Mouse (Mus musculus): Measurements from ENCODE around the gene Vps72. TPM values are rescaled to one million over a fixed set of nuclear protein-coding genes. Genes with fewer than 3 reads are reported as not detected.

The Vps72 gene
- polyA plus RNA-seq (2015; fragmentation: Nextera tagmentation; extraction: Ambion mirVana), result 29.6 and 33.4 TPM in 2 replicates

- peak; percentile 54 for ATAC-seq (ENCODE audit: low read depth)
- Histone ChIP-seq H3K27me3 (ENCODE audit: control insufficient read depth, insufficient read depth, low read depth, low read length) (no peaks in the 10 kb centered on the region), H3K9me3 (replicated peaks; ENCODE audit: control insufficient read depth, low read length) (no peaks in the 10 kb centered on the region), H3K36me3 (ENCODE audit: control insufficient read depth, insufficient read depth) (no peaks in the 10 kb centered on the region), H3K4me1 (ENCODE audit: control insufficient read depth, low read depth, low read length) (peaks cover 22% of the 10 kb centered on the region), H3K27ac (ENCODE audit: low read length) (peak within 1 kb of the TSS; percentile 95), H3K4me2 (ENCODE audit: low read depth, low read length) (peak within 1 kb of the TSS; percentile 69), H3K9ac (ENCODE audit: low read depth, low read length) (peak within 1 kb of the TSS; percentile 91), H3K4me3 (ENCODE audit: low read depth, low read length) (peak within 1 kb of the TSS; percentile 86)
- WGBS (ENCODE audit: insufficient replicate concordance), result under 1% methylated on average over 54 of the region's 54 CpGs
Measured at GRCm38 (mm10) chr3:95110911-95111726, at the start of gene Vps72. Gene Vps72, plus strand, starts transcription at chr3:95111022.

GRCm38 (mm10) chr3:95063741-95064140 is 47.1 kb upstream of the Vps72 start:
- WGBS (ENCODE audit: insufficient replicate concordance), result 91% methylated on average over 4 of the region's 4 CpGs
- ATAC-seq (ENCODE audit: low read depth), result no peak
- Histone ChIP-seq H3K27me3 (ENCODE audit: control insufficient read depth, insufficient read depth, low read depth, low read length) (no peaks in the 10 kb centered on the region), H3K9ac (ENCODE audit: low read depth, low read length) (no peak overlapping the region), H3K4me3 (ENCODE audit: low read depth, low read length) (no peak overlapping the region), H3K36me3 (ENCODE audit: control insufficient read depth, insufficient read depth) (peaks cover 75% of the 10 kb centered on the region), H3K27ac (ENCODE audit: low read length) (no peak overlapping the region), H3K4me2 (ENCODE audit: low read depth, low read length) (no peak overlapping the region), H3K4me1 (ENCODE audit: control insufficient read depth, low read depth, low read length) (no peaks in the 10 kb centered on the region), H3K9me3 (replicated peaks; ENCODE audit: control insufficient read depth, low read length) (no peaks in the 10 kb centered on the region)

GRCm38 (mm10) chr3:95065553-95065952 is 45.3 kb upstream of the Vps72 start:
- no peaks in the 10 kb centered on the region for H3K9me3 ChIP-seq (replicated peaks; ENCODE audit: control insufficient read depth, low read length)
- no peak for ATAC-seq (ENCODE audit: low read depth)
- no peak overlapping the region for H3K27ac ChIP-seq (ENCODE audit: low read length)
- H3K36me3 ChIP-seq (ENCODE audit: control insufficient read depth, insufficient read depth), result peaks cover 76% of the 10 kb centered on the region
- H3K9ac ChIP-seq (ENCODE audit: low read depth, low read length), result no peak overlapping the region
- 89% methylated on average over 1 of the region's 1 CpGs for WGBS (ENCODE audit: insufficient replicate concordance)
- H3K4me3 ChIP-seq (ENCODE audit: low read depth, low read length), result no peak overlapping the region
- no peaks in the 10 kb centered on the region for H3K27me3 ChIP-seq (ENCODE audit: control insufficient read depth, insufficient read depth, low read depth, low read length)
- H3K4me1 ChIP-seq (ENCODE audit: control insufficient read depth, low read depth, low read length), result no peaks in the 10 kb centered on the region
- no peak overlapping the region for H3K4me2 ChIP-seq (ENCODE audit: low read depth, low read length)

GRCm38 (mm10) chr3:95066095-95066494 is 44.7 kb upstream of the Vps72 start:
- H3K36me3 ChIP-seq (ENCODE audit: control insufficient read depth, insufficient read depth), result peaks cover 76% of the 10 kb centered on the region
- no peak overlapping the region for H3K4me3 ChIP-seq (ENCODE audit: low read depth, low read length)
- no peak for ATAC-seq (ENCODE audit: low read depth)

GRCm38 (mm10) chr3:95066570-95066969 is 44.3 kb upstream of the Vps72 start:
- H3K4me3 ChIP-seq (ENCODE audit: low read depth, low read length), result no peak overlapping the region
- H3K4me2 ChIP-seq (ENCODE audit: low read depth, low read length), result no peak overlapping the region
- no peak overlapping the region for H3K27ac ChIP-seq (ENCODE audit: low read length)
- no peaks in the 10 kb centered on the region for H3K9me3 ChIP-seq (replicated peaks; ENCODE audit: control insufficient read depth, low read length)
- H3K27me3 ChIP-seq (ENCODE audit: control insufficient read depth, insufficient read depth, low read depth, low read length), result no peaks in the 10 kb centered on the region
- H3K36me3 ChIP-seq (ENCODE audit: control insufficient read depth, insufficient read depth), result peaks cover 77% of the 10 kb centered on the region
- ATAC-seq (ENCODE audit: low read depth), result no peak
- no peaks in the 10 kb centered on the region for H3K4me1 ChIP-seq (ENCODE audit: control insufficient read depth, low read depth, low read length)
- 74% methylated on average over 11 of the region's 11 CpGs for WGBS (ENCODE audit: insufficient replicate concordance)
- no peak overlapping the region for H3K9ac ChIP-seq (ENCODE audit: low read depth, low read length)

More at GRCm38 (mm10) chr3:95066095-95066494, 44.7 kb upstream of the Vps72 start:
- Histone ChIP-seq H3K4me1 (ENCODE audit: control insufficient read depth, low read depth, low read length) (no peaks in the 10 kb centered on the region), H3K9ac (ENCODE audit: low read depth, low read length) (no peak overlapping the region), H3K27ac (ENCODE audit: low read length) (no peak overlapping the region), H3K9me3 (replicated peaks; ENCODE audit: control insufficient read depth, low read length) (no peaks in the 10 kb centered on the region), H3K27me3 (ENCODE audit: control insufficient read depth, insufficient read depth, low read depth, low read length) (no peaks in the 10 kb centered on the region), H3K4me2 (ENCODE audit: low read depth, low read length) (no peak overlapping the region)
- 82% methylated on average over 6 of the region's 6 CpGs for WGBS (ENCODE audit: insufficient replicate concordance)

- H3K27ac ChIP-seq (ENCODE audit: low read length), result no peak overlapping the region
- H3K4me3 ChIP-seq (ENCODE audit: low read depth, low read length), result no peak overlapping the region
- no peak overlapping the region for H3K9ac ChIP-seq (ENCODE audit: low read depth, low read length)
- H3K9me3 ChIP-seq (replicated peaks; ENCODE audit: control insufficient read depth, low read length), result no peaks in the 10 kb centered on the region
- no peaks in the 10 kb centered on the region for H3K27me3 ChIP-seq (ENCODE audit: control insufficient read depth, insufficient read depth, low read depth, low read length)
- WGBS (ENCODE audit: insufficient replicate concordance), result 86% methylated on average over 2 of the region's 2 CpGs
- H3K4me1 ChIP-seq (ENCODE audit: control insufficient read depth, low read depth, low read length), result no peaks in the 10 kb centered on the region
- H3K4me2 ChIP-seq (ENCODE audit: low read depth, low read length), result no peak overlapping the region
- H3K36me3 ChIP-seq (ENCODE audit: control insufficient read depth, insufficient read depth), result peaks cover 56% of the 10 kb centered on the region
- no peak for ATAC-seq (ENCODE audit: low read depth)
Measured at GRCm38 (mm10) chr3:95071606-95072005, 39.2 kb upstream of the Vps72 start.

GRCm38 (mm10) chr3:95088071-95088470 is 22.8 kb upstream of the Vps72 start:
- no peak for ATAC-seq (ENCODE audit: low read depth)
- Histone ChIP-seq H3K27ac (ENCODE audit: low read length) (no peak overlapping the region), H3K4me3 (ENCODE audit: low read depth, low read length) (no peak overlapping the region), H3K27me3 (ENCODE audit: control insufficient read depth, insufficient read depth, low read depth, low read length) (no peaks in the 10 kb centered on the region), H3K4me1 (ENCODE audit: control insufficient read depth, low read depth, low read length) (peaks cover 2% of the 10 kb centered on the region; the same call in 1 of the 2 replicates), H3K4me2 (ENCODE audit: low read depth, low read length) (no peak overlapping the region), H3K36me3 (ENCODE audit: control insufficient read depth, insufficient read depth) (no peaks in the 10 kb centered on the region), H3K9me3 (replicated peaks; ENCODE audit: control insufficient read depth, low read length) (no peaks in the 10 kb centered on the region), H3K9ac (ENCODE audit: low read depth, low read length) (no peak overlapping the region)
- WGBS (ENCODE audit: insufficient replicate concordance), result 89% methylated on average over 1 of the region's 1 CpGs

GRCm38 (mm10) chr3:95100854-95101253 is 10.0 kb upstream of the Vps72 start:
- no peak overlapping the region for H3K9ac ChIP-seq (ENCODE audit: low read depth, low read length)
- no peak for ATAC-seq (ENCODE audit: low read depth)
- 16% methylated on average over 2 of the region's 2 CpGs for WGBS (ENCODE audit: insufficient replicate concordance)
- H3K27ac ChIP-seq (ENCODE audit: low read length), result no peak overlapping the region
- no peaks in the 10 kb centered on the region for H3K9me3 ChIP-seq (replicated peaks; ENCODE audit: control insufficient read depth, low read length)
- no peak overlapping the region for H3K4me3 ChIP-seq (ENCODE audit: low read depth, low read length)
- H3K4me1 ChIP-seq (ENCODE audit: control insufficient read depth, low read depth, low read length), result peaks cover 14% of the 10 kb centered on the region
- peaks cover 7% of the 10 kb centered on the region for H3K36me3 ChIP-seq (ENCODE audit: control insufficient read depth, insufficient read depth)
- H3K27me3 ChIP-seq (ENCODE audit: control insufficient read depth, insufficient read depth, low read depth, low read length), result no peaks in the 10 kb centered on the region
- H3K4me2 ChIP-seq (ENCODE audit: low read depth, low read length), result no peak overlapping the region

GRCm38 (mm10) chr3:95105121-95105520 is 5.7 kb upstream of the Vps72 start:
- H3K9me3 ChIP-seq (replicated peaks; ENCODE audit: control insufficient read depth, low read length), result no peaks in the 10 kb centered on the region
- H3K36me3 ChIP-seq (ENCODE audit: control insufficient read depth, insufficient read depth), result no peaks in the 10 kb centered on the region
- WGBS (ENCODE audit: insufficient replicate concordance), result 6% methylated on average over 4 of the region's 4 CpGs
- peak overlapping the region; percentile 98 for H3K4me3 ChIP-seq (ENCODE audit: low read depth, low read length)
- H3K27me3 ChIP-seq (ENCODE audit: control insufficient read depth, insufficient read depth, low read depth, low read length), result no peaks in the 10 kb centered on the region
- H3K9ac ChIP-seq (ENCODE audit: low read depth, low read length), result peak overlapping the region; percentile 98
- peak overlapping the region; percentile 88; the same call in 1 of the 2 replicates for H3K27ac ChIP-seq (ENCODE audit: low read length)
- H3K4me1 ChIP-seq (ENCODE audit: control insufficient read depth, low read depth, low read length), result peaks cover 22% of the 10 kb centered on the region
- no peak for ATAC-seq (ENCODE audit: low read depth)
- H3K4me2 ChIP-seq (ENCODE audit: low read depth, low read length), result peak overlapping the region; percentile 65

Measured in liver, embryonic 16.5 days (tissue).